Mouse (Mus musculus) limb, embryonic 11.5 days (tissue): Measurements from ENCODE around the gene Hoxd10. TPM values are rescaled to one million over a fixed set of nuclear protein-coding genes. Genes with fewer than 3 reads are reported as not detected.
A peak's percentile ranks its signal among the peaks of the same experiment; 100 is the strongest.

ENCODE experiments used
- ATAC-seq: fragments of 200-750 bp; cut with Nextera tagmentation; 2 replicates; pipeline ENCODE4 v1.8.0; 2017; ENCODE audit warnings: low read depth; ENCODE audit not compliant: insufficient number of reproducible peaks, low FRiP score, low TSS enrichment
- DNase-seq: peaks from one replicate; pipeline ENCODE4 v3.0.0-alpha.2; 2015; ENCODE audit warnings: low spot score
- H3K27ac ChIP-seq: fragments of 300-500 bp; sonication (generic); replicated peaks from 2 replicates; pipeline ENCODE4 v1.5.1; 2014; ENCODE audit warnings: low read depth, mild to moderate bottlenecking, low read length
- H3K27me3 ChIP-seq: fragments of 300-500 bp; sonication (generic); 2 replicates; pipeline ENCODE4 v1.6.1; 2014; ENCODE audit warnings: mild to moderate bottlenecking, low read length, mixed read lengths; ENCODE audit not compliant: control insufficient read depth, insufficient read depth
- H3K36me3 ChIP-seq: fragments of 300-500 bp; sonication (generic); 2 replicates; pipeline ENCODE4 v1.6.1; 2014; ENCODE audit warnings: mild to moderate bottlenecking, low read length, moderate library complexity, mixed read lengths; ENCODE audit not compliant: control insufficient read depth, insufficient read depth
- H3K4me1 ChIP-seq: fragments of 300-500 bp; sonication (generic); 2 replicates; pipeline ENCODE4 v1.6.1; 2014; ENCODE audit warnings: low read length, mixed read lengths; ENCODE audit not compliant: control insufficient read depth, insufficient read depth
- H3K4me2 ChIP-seq: fragments of 300-500 bp; sonication (generic); 2 replicates; pipeline ENCODE4 v1.6.1; 2014; ENCODE audit warnings: low read depth, mild to moderate bottlenecking, moderate library complexity; ENCODE audit not compliant: severe bottlenecking
- H3K4me3 ChIP-seq: fragments of 300-500 bp; sonication (generic); 2 replicates; pipeline ENCODE4 v1.5.1; 2014; ENCODE audit warnings: low read depth, low read length
- H3K9ac ChIP-seq: fragments of 300-500 bp; sonication (generic); 2 replicates; pipeline ENCODE4 v1.6.1; 2014; ENCODE audit warnings: mild to moderate bottlenecking, low read length
- H3K9me3 ChIP-seq: fragments of 300-500 bp; sonication (generic); 2 replicates; pipeline ENCODE4 v1.6.1; 2016; ENCODE audit warnings: low read length; ENCODE audit not compliant: control insufficient read depth
- WGBS: fragments of 180-500 bp; shearing (Covaris S2); extraction: QIAGEN DNeasy Blood & Tissue Kit; methylation state at CpG from one replicate; pipeline ENCODE4 v1.1.7; 2014; 5-methylcytosine and 5-hydroxymethylcytosine counted together
- polyA plus RNA-seq: library from polyadenylated mRNA; unstranded; fragments of >200 nt; fragmentation: Nextera tagmentation; extraction: Ambion mirVana; gene quantifications from 2 replicates; pipeline ENCODE4 v1.2.1, GENCODE M21; 2014

Gene Hoxd10
- polyA plus RNA-seq, 1 experiment from 2014 or later = 52.0 TPM

- Histone ChIP-seq H3K9me3 (no peaks in the 10 kb centered on the region), H3K4me2 (peak overlapping the region; percentile 93), H3K36me3 (no peaks in the 10 kb centered on the region), H3K27me3 (no peaks in the 10 kb centered on the region; the same call in 1 of the 2 replicates), H3K27ac (peak overlapping the region; percentile 94), H3K4me3 (peak overlapping the region; percentile 61), H3K9ac (peak overlapping the region; percentile 96), H3K4me1 (peaks cover 41% of the 10 kb centered on the region)
- 2% methylated on average over 16 of the region's 16 CpGs for WGBS
- DNase-seq (peak; percentile 88), ATAC-seq (no peak)
These were observed 2.3 kb downstream of the Hoxd10 start for GRCm38 (mm10) chr2:74694066-74694465.

GRCm38 (mm10) chr2:74695383-74695782 is 3.7 kb downstream of the Hoxd10 start:
- H3K4me3 ChIP-seq = peak overlapping the region; percentile 71
- ATAC-seq = no peak
- no peaks in the 10 kb centered on the region for H3K36me3 ChIP-seq
- no peaks in the 10 kb centered on the region for H3K9me3 ChIP-seq
- H3K9ac ChIP-seq = peak overlapping the region; percentile 97
- 4% methylated on average over 1 of the region's 1 CpGs for WGBS
- peak overlapping the region; percentile 93 for H3K4me2 ChIP-seq
- H3K27me3 ChIP-seq = no peaks in the 10 kb centered on the region; the same call in 1 of the 2 replicates
- H3K4me1 ChIP-seq = peaks cover 43% of the 10 kb centered on the region
- H3K27ac ChIP-seq = 0 out of 2 replicates have a peak overlapping the region, but pooled peaks have one; percentile 47
- DNase-seq = peak; percentile 41

GRCm38 (mm10) chr2:74695813-74696430 is 4.2 kb downstream of the Hoxd10 start:
- ATAC-seq (no peak), DNase-seq (peak; percentile 41)
- H3K27ac ChIP-seq = peak overlapping the region; percentile 98
- no peaks in the 10 kb centered on the region; the same call in 1 of the 2 replicates for H3K27me3 ChIP-seq
- no peaks in the 10 kb centered on the region for H3K9me3 ChIP-seq
- 0% methylated on average over 7 of the region's 7 CpGs for WGBS
- H3K4me1 ChIP-seq = peaks cover 47% of the 10 kb centered on the region
- no peaks in the 10 kb centered on the region for H3K36me3 ChIP-seq
- H3K4me3 ChIP-seq = peak overlapping the region; percentile 71
- peak overlapping the region; percentile 97 for H3K9ac ChIP-seq
- peak overlapping the region; percentile 93 for H3K4me2 ChIP-seq

DNA sequence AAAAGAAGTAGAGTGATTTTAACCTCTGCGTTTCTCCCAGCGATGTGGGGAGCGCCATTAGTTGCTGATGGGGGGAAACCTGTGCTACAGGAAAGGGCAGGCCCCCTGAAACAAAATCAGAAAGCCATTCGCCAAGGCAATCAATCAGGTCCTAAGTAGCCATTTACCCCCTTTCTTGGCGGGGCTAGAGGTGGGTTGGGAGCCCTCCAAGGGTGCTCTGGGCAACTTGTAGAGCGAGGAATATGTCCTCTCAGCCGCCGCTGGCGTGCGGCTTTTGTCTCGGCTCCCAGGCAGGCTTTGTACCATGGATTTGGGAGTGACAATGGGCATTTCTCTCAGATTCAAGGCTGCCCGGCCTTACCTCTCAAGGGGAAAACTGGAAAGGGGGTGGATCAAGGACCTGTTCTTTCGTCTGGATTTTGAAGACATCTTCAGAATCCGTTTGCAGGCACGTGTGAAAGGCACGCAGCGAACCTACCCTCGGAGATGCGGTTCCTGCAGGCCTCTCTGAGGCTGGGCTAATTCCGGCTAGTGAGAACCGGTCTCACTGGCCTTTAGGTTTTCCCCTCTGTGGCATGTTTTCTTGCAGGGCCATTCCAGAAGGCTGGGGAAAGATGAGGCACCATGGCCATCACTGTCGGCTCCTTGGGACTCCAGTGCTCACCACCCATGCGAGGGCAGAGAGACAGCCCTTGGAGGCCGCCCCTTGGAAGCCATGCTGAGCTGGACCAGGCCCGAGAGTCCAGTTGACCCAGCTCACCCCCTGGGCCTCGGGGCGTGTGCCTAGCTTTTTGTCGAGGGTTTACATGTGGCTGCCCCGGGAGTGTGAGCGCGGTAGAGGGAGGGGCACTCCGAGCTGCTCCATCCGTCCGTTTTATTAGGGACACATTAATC is 5.0 kb downstream of the Hoxd10 start:
- Histone ChIP-seq H3K4me2 (peak overlapping the region; percentile 93), H3K4me3 (peak overlapping the region; percentile 71), H3K36me3 (no peaks in the 10 kb centered on the region), H3K4me1 (peaks cover 45% of the 10 kb centered on the region), H3K27ac (peak overlapping the region; percentile 98), H3K27me3 (no peaks in the 10 kb centered on the region; the same call in 1 of the 2 replicates), H3K9ac (peak overlapping the region; percentile 97), H3K9me3 (no peaks in the 10 kb centered on the region)
- 2% methylated on average over 34 of the region's 34 CpGs for WGBS
- ATAC-seq (peak; percentile 9; the same call in 1 of the 2 replicates), DNase-seq (peak; percentile 80)

DNA sequence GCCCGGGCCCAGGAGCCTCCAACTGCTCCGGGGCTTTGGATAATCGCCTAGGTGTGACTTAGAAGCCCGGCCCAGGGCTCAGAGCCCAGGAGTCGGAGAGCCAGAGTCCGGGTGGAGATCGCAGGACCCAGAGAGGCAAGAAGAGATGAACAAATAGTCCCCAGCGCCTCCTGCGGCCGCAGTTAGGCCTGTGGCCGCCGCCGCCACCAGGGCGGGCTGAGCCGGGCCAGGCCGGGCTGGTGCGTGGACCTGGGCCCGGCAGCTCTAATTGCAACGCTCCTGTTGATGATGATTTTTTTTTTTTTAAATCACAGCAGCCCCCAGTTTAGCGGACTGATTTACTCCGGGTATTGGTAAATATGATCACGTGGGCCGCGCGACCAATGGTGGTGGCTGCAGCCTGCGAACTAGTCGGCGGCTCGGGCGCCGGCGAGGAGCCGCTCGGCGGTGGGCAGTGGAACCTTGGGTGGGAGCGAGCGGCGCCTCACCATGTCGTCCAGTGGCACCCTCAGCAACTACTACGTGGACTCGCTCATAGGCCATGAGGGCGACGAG is 5.9 kb downstream of the Hoxd10 start, which contains the start of gene Hoxd9:
Gene Hoxd9 (plus strand): TSS at position 161 of the 555 bp plus-strand sequence.
- Histone ChIP-seq H3K9me3 (no peaks in the 10 kb centered on the region), H3K4me3 (peak within 1 kb of the TSS; percentile 71), H3K4me2 (peak within 1 kb of the TSS; percentile 93), H3K4me1 (peaks cover 38% of the 10 kb centered on the region), H3K27ac (peak within 1 kb of the TSS; percentile 98), H3K27me3 (no peaks in the 10 kb centered on the region; the same call in 1 of the 2 replicates), H3K9ac (peak within 1 kb of the TSS; percentile 97), H3K36me3 (no peaks in the 10 kb centered on the region)
- DNase-seq (peak; percentile 87), ATAC-seq (peak; percentile 51)
- under 1% methylated on average over 43 of the region's 43 CpGs for WGBS

GRCm38 (mm10) chr2:74698201-74699052 is 6.7 kb downstream of the Hoxd10 start:
- Histone ChIP-seq H3K9ac (peak overlapping the region; percentile 97), H3K4me3 (peak overlapping the region; percentile 71), H3K36me3 (no peaks in the 10 kb centered on the region), H3K27ac (peak overlapping the region; percentile 98), H3K27me3 (no peaks in the 10 kb centered on the region; the same call in 1 of the 2 replicates), H3K4me2 (peak overlapping the region; percentile 93), H3K9me3 (no peaks in the 10 kb centered on the region), H3K4me1 (peaks cover 38% of the 10 kb centered on the region)
- peak; percentile 83 for DNase-seq
- peak; percentile 38; the same call in 1 of the 2 replicates for ATAC-seq
- under 1% methylated on average over 80 of the region's 86 CpGs for WGBS

GRCm38 (mm10) chr2:74699053-74699430 is 7.3 kb downstream of the Hoxd10 start:
- WGBS = under 1% methylated on average over 17 of the region's 17 CpGs
- H3K27me3 ChIP-seq = no peaks in the 10 kb centered on the region; the same call in 1 of the 2 replicates
- ATAC-seq = peak; percentile 6; the same call in 1 of the 2 replicates
- peak overlapping the region; percentile 71 for H3K4me3 ChIP-seq
- no peaks in the 10 kb centered on the region for H3K9me3 ChIP-seq
- peaks cover 42% of the 10 kb centered on the region for H3K4me1 ChIP-seq
- H3K36me3 ChIP-seq = no peaks in the 10 kb centered on the region
- H3K27ac ChIP-seq = peak overlapping the region; percentile 98
- H3K4me2 ChIP-seq = peak overlapping the region; percentile 93
- DNase-seq = peak; percentile 77
- peak overlapping the region; percentile 97 for H3K9ac ChIP-seq
